Mouse (Mus musculus) frontal cortex, postnatal 25 days (tissue): ENCODE measurements at regions not wholly inside any gene's neighbourhood (a gene's known extent, or its start where the extent isn't known, plus 50 kb on each side); places are given as distances from the start of the nearest gene placed in this dataset.
A peak's percentile ranks its signal among the peaks of the same experiment; 100 is the strongest.

Source experiments
- DNase-seq, 2 experiments: peaks; one replicate each; pipeline ENCODE4 v3.0.0; 2022; ENCODE audit warnings: low spot score in 2 of 2

GRCm38 (mm10) chr1:90668787-90669186 is 66.0 kb downstream of the Cops8 start:
- DNase-seq: no peak

GRCm38 (mm10) chr1:90669237-90669636 is 66.5 kb downstream of the Cops8 start:
- no peak for DNase-seq

- DNase-seq: no peak
Observed at GRCm38 (mm10) chr1:90670346-90670745, 67.6 kb downstream of the Cops8 start.

- DNase-seq: no peak
Observed at GRCm38 (mm10) chr1:90673751-90674150, 71.0 kb downstream of the Cops8 start.

GRCm38 (mm10) chr1:90676192-90677006 is 73.6 kb downstream of the Cops8 start:
- no peak for DNase-seq

- no peak for DNase-seq
Observed at GRCm38 (mm10) chr1:90677188-90677587, 74.4 kb downstream of the Cops8 start.

GRCm38 (mm10) chr1:90677651-90678201 is 74.9 kb downstream of the Cops8 start:
- no peak for DNase-seq

GRCm38 (mm10) chr1:90678416-90678815 is 75.6 kb downstream of the Cops8 start:
- no peak for DNase-seq

GRCm38 (mm10) chr1:90688086-90688485 is 85.3 kb downstream of the Cops8 start:
- no peak for DNase-seq

- peak in 1 of 2 experiments; percentile 39 for DNase-seq
Observed at GRCm38 (mm10) chr1:90690591-90691116, 87.9 kb downstream of the Cops8 start.

- DNase-seq: peak; percentile 12 to 21
Observed at GRCm38 (mm10) chr1:90691157-90691594, 88.4 kb downstream of the Cops8 start.

GRCm38 (mm10) chr1:90692851-90693250 is 90.1 kb downstream of the Cops8 start:
- DNase-seq: no peak

GRCm38 (mm10) chr1:90694761-90695160 is 92.0 kb downstream of the Cops8 start:
- no peak for DNase-seq

- DNase-seq: no peak
Observed at GRCm38 (mm10) chr1:90695166-90695749, 92.5 kb downstream of the Cops8 start.

GRCm38 (mm10) chr1:90696000-90696399 is 93.2 kb downstream of the Cops8 start:
- DNase-seq: no peak

- no peak for DNase-seq
Observed at GRCm38 (mm10) chr1:90697056-90697596, 94.3 kb downstream of the Cops8 start.

- DNase-seq: no peak
Observed at GRCm38 (mm10) chr1:90698618-90699017, 95.8 kb downstream of the Cops8 start.

- DNase-seq: no peak
Observed at GRCm38 (mm10) chr1:90701756-90702155, 99.0 kb downstream of the Cops8 start.

- no peak for DNase-seq
Observed at GRCm38 (mm10) chr1:90706391-90706790, 103.6 kb downstream of the Cops8 start.

GRCm38 (mm10) chr1:90709761-90710160 is 107.0 kb downstream of the Cops8 start:
- DNase-seq: no peak

- DNase-seq: no peak
Observed at GRCm38 (mm10) chr1:90710566-90710965, 107.8 kb downstream of the Cops8 start.

- DNase-seq: no peak
Observed at GRCm38 (mm10) chr1:90711103-90711502, 108.3 kb downstream of the Cops8 start.
